Mouse (Mus musculus) intestine, embryonic 15.5 days (tissue): ENCODE measurements around the gene Cfap45. TPM values are rescaled to one million over a fixed set of nuclear protein-coding genes. Genes with fewer than 3 reads are reported as not detected.

Source experiments
- ATAC-seq: fragments of 200-750 bp; cut with Nextera tagmentation; 2 replicates; pipeline ENCODE4 v1.8.0; 2017; ENCODE audit warnings: moderate TSS enrichment, moderate library complexity
- H3K27ac ChIP-seq: fragments of 300-500 bp; sonication (generic); 2 replicates; pipeline ENCODE4 v1.5.1; 2015; ENCODE audit warnings: mild to moderate bottlenecking, inconsistent platforms
- H3K27me3 ChIP-seq: fragments of 300-500 bp; sonication (generic); replicated peaks from 2 replicates; pipeline ENCODE4 v1.6.1; 2015; ENCODE audit warnings: inconsistent platforms
- H3K36me3 ChIP-seq: fragments of 300-500 bp; sonication (generic); 2 replicates; pipeline ENCODE4 v1.6.1; 2015; ENCODE audit warnings: inconsistent platforms
- H3K4me1 ChIP-seq: fragments of 300-500 bp; sonication (generic); replicated peaks from 2 replicates; pipeline ENCODE4 v1.6.1; 2015; ENCODE audit warnings: inconsistent platforms
- H3K4me2 ChIP-seq: fragments of 300-500 bp; sonication (generic); replicated peaks from 2 replicates; pipeline ENCODE4 v1.6.1; 2015; ENCODE audit warnings: mild to moderate bottlenecking, inconsistent platforms
- H3K4me3 ChIP-seq: fragments of 300-500 bp; sonication (generic); replicated peaks from 2 replicates; pipeline ENCODE4 v1.5.1; 2015; ENCODE audit warnings: inconsistent platforms
- H3K9ac ChIP-seq: fragments of 300-500 bp; sonication (generic); 2 replicates; pipeline ENCODE4 v1.6.1; 2015; ENCODE audit warnings: inconsistent platforms
- H3K9me3 ChIP-seq: fragments of 300-500 bp; sonication (generic); 2 replicates; pipeline ENCODE4 v1.6.1; 2016; ENCODE audit warnings: inconsistent platforms
- WGBS: fragments of 180-500 bp; shearing (Covaris S2); methylation state at CpG from one replicate; pipeline ENCODE4 v1.1.7; 2015; 5-methylcytosine and 5-hydroxymethylcytosine counted together
- polyA plus RNA-seq: library from polyadenylated mRNA; unstranded; fragments of >200 nt; fragmentation: Nextera tagmentation; extraction: Ambion mirVana; gene quantifications from 2 replicates; pipeline ENCODE4 v1.2.1, GENCODE M21; 2015

The Cfap45 gene
- polyA plus RNA-seq, 1 experiment from 2014 or later: 1.2 TPM

- peaks cover 66% of the 10 kb centered on the region for H3K4me1 ChIP-seq
- H3K27me3 ChIP-seq: no peaks in the 10 kb centered on the region
- 68% methylated on average over 13 of the region's 13 CpGs for WGBS
- peak overlapping the region; percentile 85 for H3K4me2 ChIP-seq
- 0 out of 2 replicates have a peak overlapping the region, but pooled peaks have one; percentile 30 for H3K9ac ChIP-seq
- no peak overlapping the region for H3K27ac ChIP-seq
- H3K4me3 ChIP-seq: peak overlapping the region; percentile 53
- H3K9me3 ChIP-seq: no peaks in the 10 kb centered on the region
- no peaks in the 10 kb centered on the region for H3K36me3 ChIP-seq
- no peak for ATAC-seq
Measured at GRCm38 (mm10) chr1:172484671-172485070, 35.9 kb upstream of the Cfap45 start.

DNA sequence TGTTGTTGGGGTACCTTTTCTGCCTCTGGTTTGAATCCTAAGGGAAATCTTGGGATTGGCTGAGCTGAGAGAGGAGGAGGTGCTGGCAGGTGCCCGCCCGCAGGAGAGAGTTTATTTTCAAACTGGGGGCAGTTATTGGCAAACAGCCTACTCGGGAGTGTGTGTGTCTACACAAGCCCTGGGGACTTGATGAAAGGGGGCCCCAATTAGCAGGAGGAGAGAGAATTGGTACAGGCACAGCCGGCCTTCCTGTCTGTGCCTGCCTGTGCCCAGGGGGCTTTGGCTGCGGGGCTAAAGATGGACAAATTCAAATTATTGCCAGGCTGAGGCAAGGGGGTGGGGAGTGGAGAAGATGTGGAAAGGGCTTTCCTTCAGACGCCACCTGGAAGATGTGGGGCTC is 34.8 kb upstream of the Cfap45 start:
- Histone ChIP-seq H3K27ac (no peak overlapping the region), H3K4me2 (peak overlapping the region; percentile 85), H3K36me3 (no peaks in the 10 kb centered on the region), H3K4me3 (peak overlapping the region; percentile 2; the same call in 1 of the 2 replicates), H3K4me1 (peaks cover 72% of the 10 kb centered on the region), H3K9me3 (no peaks in the 10 kb centered on the region), H3K9ac (no peak overlapping the region), H3K27me3 (no peaks in the 10 kb centered on the region)
- WGBS: 48% methylated on average over 6 of the region's 6 CpGs
- ATAC-seq: no peak

GRCm38 (mm10) chr1:172486236-172486635 is 34.4 kb upstream of the Cfap45 start:
- Histone ChIP-seq H3K4me1 (peaks cover 72% of the 10 kb centered on the region), H3K27me3 (no peaks in the 10 kb centered on the region), H3K4me3 (peak overlapping the region; percentile 2; the same call in 1 of the 2 replicates), H3K4me2 (peak overlapping the region; percentile 85), H3K9ac (peak overlapping the region; percentile 8; the same call in 1 of the 2 replicates), H3K27ac (no peak overlapping the region), H3K36me3 (no peaks in the 10 kb centered on the region), H3K9me3 (no peaks in the 10 kb centered on the region)
- no peak for ATAC-seq
- 33% methylated on average over 4 of the region's 4 CpGs for WGBS

GRCm38 (mm10) chr1:172486651-172487050 is 34.0 kb upstream of the Cfap45 start:
- 74% methylated on average over 5 of the region's 5 CpGs for WGBS
- H3K27me3 ChIP-seq: no peaks in the 10 kb centered on the region
- peak overlapping the region; percentile 2; the same call in 1 of the 2 replicates for H3K4me3 ChIP-seq
- H3K4me2 ChIP-seq: peak overlapping the region; percentile 85
- no peak for ATAC-seq
- H3K36me3 ChIP-seq: no peaks in the 10 kb centered on the region
- no peaks in the 10 kb centered on the region for H3K9me3 ChIP-seq
- no peak overlapping the region for H3K27ac ChIP-seq
- peaks cover 72% of the 10 kb centered on the region for H3K4me1 ChIP-seq
- 0 out of 2 replicates have a peak overlapping the region, but pooled peaks have one; percentile 8 for H3K9ac ChIP-seq

GRCm38 (mm10) chr1:172487859-172488258 is 32.7 kb upstream of the Cfap45 start:
- Histone ChIP-seq H3K9me3 (no peaks in the 10 kb centered on the region), H3K36me3 (no peaks in the 10 kb centered on the region), H3K4me2 (peak overlapping the region; percentile 85), H3K4me1 (peaks cover 68% of the 10 kb centered on the region), H3K4me3 (no peak overlapping the region), H3K27me3 (no peaks in the 10 kb centered on the region), H3K27ac (0 out of 2 replicates have a peak overlapping the region, but pooled peaks have one; percentile 15), H3K9ac (no peak overlapping the region)
- no peak for ATAC-seq
- 60% methylated on average over 4 of the region's 4 CpGs for WGBS

GRCm38 (mm10) chr1:172488831-172489230 is 31.8 kb upstream of the Cfap45 start:
- H3K27me3 ChIP-seq: no peaks in the 10 kb centered on the region
- no peak overlapping the region for H3K4me3 ChIP-seq
- WGBS: 65% methylated on average over 7 of the region's 7 CpGs
- H3K9ac ChIP-seq: no peak overlapping the region
- H3K9me3 ChIP-seq: no peaks in the 10 kb centered on the region
- peaks cover 60% of the 10 kb centered on the region for H3K4me1 ChIP-seq
- H3K36me3 ChIP-seq: no peaks in the 10 kb centered on the region
- peak; percentile 39 for ATAC-seq
- H3K27ac ChIP-seq: peak overlapping the region; percentile 51; the same call in 1 of the 2 replicates
- H3K4me2 ChIP-seq: peak overlapping the region; percentile 85; the same call in 1 of the 2 replicates

- H3K4me1 ChIP-seq: peaks cover 51% of the 10 kb centered on the region
- peak overlapping the region; percentile 60 for H3K4me2 ChIP-seq
- peak overlapping the region; percentile 13; the same call in 1 of the 2 replicates for H3K27ac ChIP-seq
- no peak overlapping the region for H3K4me3 ChIP-seq
- H3K27me3 ChIP-seq: no peaks in the 10 kb centered on the region
- H3K9me3 ChIP-seq: no peaks in the 10 kb centered on the region
- H3K36me3 ChIP-seq: peaks cover 4% of the 10 kb centered on the region; the same call in 1 of the 2 replicates
- ATAC-seq: peak; percentile 43
- WGBS: 47% methylated on average over 12 of the region's 12 CpGs
- no peak overlapping the region for H3K9ac ChIP-seq
Measured at GRCm38 (mm10) chr1:172489585-172490250, 30.9 kb upstream of the Cfap45 start.

DNA sequence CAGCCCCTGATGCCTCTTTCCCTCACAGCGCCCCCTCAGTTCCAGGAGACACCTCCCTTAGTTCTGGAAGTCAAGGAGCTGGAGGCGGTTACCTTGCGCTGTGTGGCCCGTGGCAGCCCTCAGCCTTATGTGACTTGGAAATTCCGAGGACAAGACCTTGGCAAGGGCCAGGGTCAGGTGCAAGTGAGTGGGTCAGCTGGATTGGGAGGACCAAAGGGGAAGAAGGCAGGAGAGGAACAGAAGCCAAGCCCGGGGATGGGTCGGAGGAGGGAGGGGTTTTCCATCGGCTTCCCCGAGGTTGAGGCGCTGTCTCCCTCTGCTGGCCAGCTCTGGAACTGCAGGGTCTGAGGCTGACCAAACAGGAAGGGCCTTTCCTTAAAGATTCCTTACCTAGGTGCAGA is 30.3 kb upstream of the Cfap45 start:
- no peak overlapping the region for H3K9ac ChIP-seq

GRCm38 (mm10) chr1:172492047-172492446 is 28.6 kb upstream of the Cfap45 start:
- H3K4me2 ChIP-seq: no peak overlapping the region
- no peaks in the 10 kb centered on the region for H3K27me3 ChIP-seq
- H3K9me3 ChIP-seq: no peaks in the 10 kb centered on the region
- WGBS: 94% methylated on average over 8 of the region's 8 CpGs
- ATAC-seq: no peak
- H3K27ac ChIP-seq: no peak overlapping the region
- H3K9ac ChIP-seq: no peak overlapping the region
- H3K4me1 ChIP-seq: peaks cover 28% of the 10 kb centered on the region
- no peak overlapping the region for H3K4me3 ChIP-seq
- peaks cover 16% of the 10 kb centered on the region for H3K36me3 ChIP-seq

More for the DNA sequence above, 30.3 kb upstream of the Cfap45 start:
- peaks cover 46% of the 10 kb centered on the region for H3K4me1 ChIP-seq
- H3K4me3 ChIP-seq: peak overlapping the region; percentile 22; the same call in 1 of the 2 replicates
- H3K27ac ChIP-seq: peak overlapping the region; percentile 13; the same call in 1 of the 2 replicates
- H3K36me3 ChIP-seq: peaks cover 8% of the 10 kb centered on the region; the same call in 1 of the 2 replicates
- no peaks in the 10 kb centered on the region for H3K27me3 ChIP-seq
- peak; percentile 60 for ATAC-seq
- H3K4me2 ChIP-seq: peak overlapping the region; percentile 60
- H3K9me3 ChIP-seq: no peaks in the 10 kb centered on the region
- 14% methylated on average over 10 of the region's 10 CpGs for WGBS

- Histone ChIP-seq H3K9ac (no peak overlapping the region), H3K9me3 (no peaks in the 10 kb centered on the region), H3K27me3 (no peaks in the 10 kb centered on the region), H3K4me3 (no peak overlapping the region), H3K4me2 (no peak overlapping the region), H3K4me1 (peaks cover 16% of the 10 kb centered on the region), H3K27ac (no peak overlapping the region), H3K36me3 (peaks cover 20% of the 10 kb centered on the region)
- ATAC-seq: no peak
- 58% methylated on average over 6 of the region's 6 CpGs for WGBS
Measured at GRCm38 (mm10) chr1:172493516-172493915, 27.1 kb upstream of the Cfap45 start.

GRCm38 (mm10) chr1:172496030-172496429 is 24.6 kb upstream of the Cfap45 start:
- peaks cover 20% of the 10 kb centered on the region for H3K36me3 ChIP-seq
- no peaks in the 10 kb centered on the region for H3K9me3 ChIP-seq
- H3K27ac ChIP-seq: no peak overlapping the region
- H3K27me3 ChIP-seq: no peaks in the 10 kb centered on the region
- H3K9ac ChIP-seq: no peak overlapping the region
- WGBS: 83% methylated on average over 17 of the region's 17 CpGs
- no peak overlapping the region for H3K4me3 ChIP-seq
- no peak overlapping the region for H3K4me2 ChIP-seq
- no peak for ATAC-seq
- peaks cover 7% of the 10 kb centered on the region; the same call in 1 of the 2 replicates for H3K4me1 ChIP-seq

- Histone ChIP-seq H3K4me2 (no peak overlapping the region), H3K27me3 (no peaks in the 10 kb centered on the region), H3K9me3 (no peaks in the 10 kb centered on the region), H3K4me1 (peaks cover 16% of the 10 kb centered on the region), H3K9ac (no peak overlapping the region), H3K4me3 (no peak overlapping the region), H3K27ac (no peak overlapping the region), H3K36me3 (peaks cover 20% of the 10 kb centered on the region)
- no peak for ATAC-seq
- WGBS: 79% methylated on average over 10 of the region's 10 CpGs
Measured at GRCm38 (mm10) chr1:172497428-172497827, 23.2 kb upstream of the Cfap45 start.
